Mouse (Mus musculus) layer of hippocampus, adult 18-20 months (tissue): ENCODE measurements around the gene Atp6v0c. TPM values are rescaled to one million over a fixed set of nuclear protein-coding genes. Genes with fewer than 3 reads are reported as not detected.

Source experiments
- DNase-seq, 2 experiments: peaks; one replicate each; pipeline ENCODE4 v3.0.0; 2022; ENCODE audit warnings: low spot score in 2 of 2
- long read RNA-seq: library from polyadenylated mRNA; stranded (forward); transcript quantifications from one replicate; pipeline ENCODE4 v2.0.0, GENCODE M21; 2021
- total RNA-seq, 2 experiments: library from RNA; stranded (reverse); gene quantifications; 2 replicates each; pipeline ENCODE4 v1.2.3; 2021

Atp6v0c gene
- 1,000 to 10,000 TPM; 1,141 to 1,201 TPM for total RNA-seq
- long read RNA-seq, transcript Atp6v0c-201 (3 exons, 1,183 nt), result major isoform, 722 of 761 reads
- long read RNA-seq, transcript Atp6v0c-202 (4 exons, 796 nt), result minor isoform, 5 of 761 reads
- long read RNA-seq, partial matches to known transcripts, result 9 of 761 reads
- long read RNA-seq, other reads (novel, unspliced or antisense), result 21 of 761 reads

GRCm38 (mm10) chr17:24169317-24170065, at the start of gene Atp6v0c:
TSS of gene Atp6v0c (minus strand) at chr17:24169702.
- peak; percentile 91 to 98 for DNase-seq

- no peak for DNase-seq
Observed at GRCm38 (mm10) chr17:24216836-24217235, 47.3 kb upstream of the Atp6v0c start.

GRCm38 (mm10) chr17:24213186-24213585, 43.7 kb upstream of the Atp6v0c start:
- no peak for DNase-seq

- DNase-seq, result no peak
Observed at GRCm38 (mm10) chr17:24212441-24213018, 43.0 kb upstream of the Atp6v0c start.

GRCm38 (mm10) chr17:24211631-24212440, 42.3 kb upstream of the Atp6v0c start:
- peak; percentile 85 to 93 for DNase-seq

GRCm38 (mm10) chr17:24210591-24210990, 41.1 kb upstream of the Atp6v0c start:
- DNase-seq, result no peak

GRCm38 (mm10) chr17:24209916-24210240, 40.4 kb upstream of the Atp6v0c start:
- no peak for DNase-seq

- no peak for DNase-seq
Observed at GRCm38 (mm10) chr17:24209043-24209915, 39.8 kb upstream of the Atp6v0c start, which contains the start of gene Ntn3. TSS of gene Ntn3 (minus strand) at chr17:24209531.

- no peak for DNase-seq
Observed at GRCm38 (mm10) chr17:24208641-24209042, 39.1 kb upstream of the Atp6v0c start.

GRCm38 (mm10) chr17:24207768-24208640, 38.5 kb upstream of the Atp6v0c start:
- DNase-seq, result no peak

GRCm38 (mm10) chr17:24206451-24207351, 37.2 kb upstream of the Atp6v0c start:
- DNase-seq, result peak; percentile 81 to 82

GRCm38 (mm10) chr17:24205908-24206361, 36.4 kb upstream of the Atp6v0c start:
- no peak for DNase-seq

- DNase-seq, result peak; percentile 94 to 96
Observed at GRCm38 (mm10) chr17:24205284-24205888, 35.9 kb upstream of the Atp6v0c start, which contains the start of gene Tbc1d24. TSS of gene Tbc1d24 (minus strand) at chr17:24205562.

- DNase-seq, result no peak
Observed at GRCm38 (mm10) chr17:24204846-24205245, 35.3 kb upstream of the Atp6v0c start.

- DNase-seq, result no peak
Observed at GRCm38 (mm10) chr17:24203611-24204534, 34.4 kb upstream of the Atp6v0c start.

GRCm38 (mm10) chr17:24203068-24203467, 33.6 kb upstream of the Atp6v0c start:
- no peak for DNase-seq

- no peak for DNase-seq
Observed at GRCm38 (mm10) chr17:24201092-24201491, 31.6 kb upstream of the Atp6v0c start.
